Mouse (Mus musculus) forebrain, embryonic 15.5 days (tissue): ENCODE data around the gene Cdc20. TPM values are rescaled to one million over a fixed set of nuclear protein-coding genes. Genes with fewer than 3 reads are reported as not detected.

Experiments used
- ATAC-seq: fragments of 200-750 bp; cut with Nextera tagmentation; replicated peaks from 2 replicates; pipeline ENCODE4 v1.8.0; 2017; ENCODE audit warnings: mild to moderate bottlenecking, moderate TSS enrichment, moderate library complexity
- H3K27ac ChIP-seq: fragments of 300-500 bp; sonication (generic); replicated peaks from 2 replicates; pipeline ENCODE4 v1.5.1; 2015; ENCODE audit warnings: mild to moderate bottlenecking, inconsistent platforms
- H3K27me3 ChIP-seq: fragments of 300-500 bp; sonication (generic); 2 replicates; pipeline ENCODE4 v1.6.1; 2015; ENCODE audit warnings: inconsistent platforms
- H3K36me3 ChIP-seq: fragments of 300-500 bp; sonication (generic); 2 replicates; pipeline ENCODE4 v1.6.1; 2015; ENCODE audit warnings: mild to moderate bottlenecking, inconsistent platforms
- H3K4me1 ChIP-seq: fragments of 300-500 bp; sonication (generic); 2 replicates; pipeline ENCODE4 v1.6.1; 2015; ENCODE audit warnings: inconsistent platforms
- H3K4me2 ChIP-seq: fragments of 300-500 bp; sonication (generic); replicated peaks from 2 replicates; pipeline ENCODE4 v1.6.1; 2015; ENCODE audit warnings: mild to moderate bottlenecking, inconsistent platforms
- H3K4me3 ChIP-seq: fragments of 300-500 bp; sonication (generic); 2 replicates; pipeline ENCODE4 v1.5.1; 2015; ENCODE audit warnings: mild to moderate bottlenecking, inconsistent platforms
- H3K9ac ChIP-seq: fragments of 300-500 bp; sonication (generic); replicated peaks from 2 replicates; pipeline ENCODE4 v1.6.1; 2015; ENCODE audit warnings: mild to moderate bottlenecking, inconsistent platforms
- H3K9me3 ChIP-seq: fragments of 300-500 bp; sonication (generic); 2 replicates; pipeline ENCODE4 v1.6.1; 2016; ENCODE audit warnings: inconsistent platforms
- WGBS: fragments of 180-500 bp; shearing (Covaris S2); methylation state at CpG from one replicate; pipeline ENCODE4 v1.1.7; 2015; ENCODE audit warnings: mixed read lengths; 5-methylcytosine and 5-hydroxymethylcytosine counted together
- polyA plus RNA-seq: library from polyadenylated mRNA; unstranded; fragments of >200 nt; fragmentation: Nextera tagmentation; extraction: Ambion mirVana; gene quantifications from 2 replicates; pipeline ENCODE4 v1.2.1, GENCODE M21; 2015

Cdc20 gene
- 123 and 130 TPM in 2 replicates for polyA plus RNA-seq

GRCm38 (mm10) chr4:118436820-118437603 lies at the start of gene Cdc20:
Gene Cdc20, minus strand, starts transcription at chr4:118437352.
- under 1% methylated on average over 62 of the region's 67 CpGs for WGBS
- peak within 1 kb of the TSS; percentile 72 for H3K9ac ChIP-seq
- H3K36me3 ChIP-seq: peaks cover 13% of the 10 kb centered on the region
- peak within 1 kb of the TSS; percentile 63 for H3K4me3 ChIP-seq
- no peaks in the 10 kb centered on the region for H3K9me3 ChIP-seq
- no peaks in the 10 kb centered on the region for H3K27me3 ChIP-seq
- peaks cover 37% of the 10 kb centered on the region for H3K4me1 ChIP-seq
- H3K27ac ChIP-seq: peak within 1 kb of the TSS; percentile 90
- peak within 1 kb of the TSS; percentile 98 for H3K4me2 ChIP-seq
- ATAC-seq: peak; percentile 97

- ATAC-seq: no peak
- H3K4me1 ChIP-seq: no peaks in the 10 kb centered on the region
- H3K9ac ChIP-seq: no peak overlapping the region
Measured at GRCm38 (mm10) chr4:118476773-118477530, 39.8 kb upstream of the Cdc20 start.

GRCm38 (mm10) chr4:118472687-118473086 lies 35.5 kb upstream of the Cdc20 start:
- H3K36me3 ChIP-seq: no peaks in the 10 kb centered on the region
- no peak overlapping the region for H3K4me3 ChIP-seq
- no peaks in the 10 kb centered on the region for H3K9me3 ChIP-seq
- H3K9ac ChIP-seq: no peak overlapping the region
- no peak for ATAC-seq
- H3K4me2 ChIP-seq: no peak overlapping the region
- no peaks in the 10 kb centered on the region for H3K27me3 ChIP-seq
- H3K4me1 ChIP-seq: no peaks in the 10 kb centered on the region
- 94% methylated on average over 11 of the region's 11 CpGs for WGBS
- no peak overlapping the region for H3K27ac ChIP-seq

More at GRCm38 (mm10) chr4:118476773-118477530, 39.8 kb upstream of the Cdc20 start:
- Histone ChIP-seq H3K27me3 (no peaks in the 10 kb centered on the region), H3K4me3 (no peak overlapping the region), H3K36me3 (no peaks in the 10 kb centered on the region), H3K9me3 (no peaks in the 10 kb centered on the region), H3K4me2 (no peak overlapping the region), H3K27ac (no peak overlapping the region)
- WGBS: 51% methylated on average over 15 of the region's 15 CpGs

GRCm38 (mm10) chr4:118471281-118471680 lies 34.1 kb upstream of the Cdc20 start:
- Histone ChIP-seq H3K27ac (no peak overlapping the region), H3K9ac (no peak overlapping the region), H3K4me1 (no peaks in the 10 kb centered on the region)

GRCm38 (mm10) chr4:118465697-118466163 lies 28.6 kb upstream of the Cdc20 start:
- no peaks in the 10 kb centered on the region for H3K9me3 ChIP-seq
- no peak overlapping the region for H3K27ac ChIP-seq
- no peak overlapping the region for H3K4me3 ChIP-seq
- no peak for ATAC-seq
- WGBS: 67% methylated on average over 11 of the region's 11 CpGs
- H3K4me1 ChIP-seq: no peaks in the 10 kb centered on the region
- no peaks in the 10 kb centered on the region for H3K27me3 ChIP-seq
- no peak overlapping the region for H3K4me2 ChIP-seq
- no peaks in the 10 kb centered on the region for H3K36me3 ChIP-seq
- no peak overlapping the region for H3K9ac ChIP-seq

More at GRCm38 (mm10) chr4:118471281-118471680, 34.1 kb upstream of the Cdc20 start:
- H3K36me3 ChIP-seq: no peaks in the 10 kb centered on the region
- ATAC-seq: no peak
- H3K4me2 ChIP-seq: no peak overlapping the region
- H3K27me3 ChIP-seq: no peaks in the 10 kb centered on the region
- H3K9me3 ChIP-seq: no peaks in the 10 kb centered on the region
- WGBS: 89% methylated on average over 6 of the region's 6 CpGs
- H3K4me3 ChIP-seq: no peak overlapping the region

- H3K9me3 ChIP-seq: no peaks in the 10 kb centered on the region
- H3K27ac ChIP-seq: no peak overlapping the region
- no peaks in the 10 kb centered on the region for H3K36me3 ChIP-seq
- H3K4me1 ChIP-seq: no peaks in the 10 kb centered on the region
- no peak overlapping the region for H3K4me2 ChIP-seq
- H3K4me3 ChIP-seq: no peak overlapping the region
- WGBS: 97% methylated on average over 3 of the region's 3 CpGs
- ATAC-seq: no peak
- no peak overlapping the region for H3K9ac ChIP-seq
- no peaks in the 10 kb centered on the region for H3K27me3 ChIP-seq
Measured at GRCm38 (mm10) chr4:118464956-118465355, 27.8 kb upstream of the Cdc20 start.

GRCm38 (mm10) chr4:118457345-118457975 lies 20.3 kb upstream of the Cdc20 start, which contains the start of gene Mpl:
Gene Mpl, minus strand, starts transcription at chr4:118457513.
- WGBS: 75% methylated on average over 9 of the region's 9 CpGs

GRCm38 (mm10) chr4:118446415-118447153 lies 9.4 kb upstream of the Cdc20 start:
- ATAC-seq: peak; percentile 60
- Histone ChIP-seq H3K9me3 (no peaks in the 10 kb centered on the region), H3K4me1 (peaks cover 16% of the 10 kb centered on the region), H3K27me3 (no peaks in the 10 kb centered on the region), H3K4me3 (peak overlapping the region; percentile 42), H3K9ac (peak overlapping the region; percentile 23), H3K27ac (no peak overlapping the region), H3K36me3 (no peaks in the 10 kb centered on the region), H3K4me2 (peak overlapping the region; percentile 79)
- 14% methylated on average over 24 of the region's 24 CpGs for WGBS

More at GRCm38 (mm10) chr4:118457345-118457975, 20.3 kb upstream of the Cdc20 start, which contains the start of gene Mpl:
- Histone ChIP-seq H3K9ac (no peak within 1 kb of the TSS), H3K36me3 (no peaks in the 10 kb centered on the region), H3K4me3 (no peak within 1 kb of the TSS), H3K4me2 (no peak within 1 kb of the TSS), H3K27me3 (no peaks in the 10 kb centered on the region), H3K9me3 (no peaks in the 10 kb centered on the region), H3K4me1 (no peaks in the 10 kb centered on the region), H3K27ac (no peak within 1 kb of the TSS)
- no peak for ATAC-seq

- peak; percentile 73 for ATAC-seq
- WGBS: 19% methylated on average over 18 of the region's 18 CpGs
- Histone ChIP-seq H3K36me3 (no peaks in the 10 kb centered on the region), H3K4me1 (peaks cover 16% of the 10 kb centered on the region), H3K9me3 (no peaks in the 10 kb centered on the region), H3K4me2 (peak overlapping the region; percentile 79), H3K4me3 (peak overlapping the region; percentile 42), H3K27ac (no peak overlapping the region), H3K27me3 (no peaks in the 10 kb centered on the region), H3K9ac (peak overlapping the region; percentile 23)
Measured at GRCm38 (mm10) chr4:118445781-118446414, 8.7 kb upstream of the Cdc20 start.

GRCm38 (mm10) chr4:118445088-118445487 lies 7.9 kb upstream of the Cdc20 start:
- H3K9ac ChIP-seq: no peak overlapping the region
- peaks cover 16% of the 10 kb centered on the region for H3K4me1 ChIP-seq
- H3K9me3 ChIP-seq: no peaks in the 10 kb centered on the region
- H3K4me3 ChIP-seq: no peak overlapping the region
- no peak for ATAC-seq
- H3K27ac ChIP-seq: no peak overlapping the region
- no peak overlapping the region for H3K4me2 ChIP-seq
- H3K36me3 ChIP-seq: no peaks in the 10 kb centered on the region
- no peaks in the 10 kb centered on the region for H3K27me3 ChIP-seq
- 80% methylated on average over 10 of the region's 10 CpGs for WGBS

GRCm38 (mm10) chr4:118437829-118438253 lies 689 bp upstream of the Cdc20 start:
- 8% methylated on average over 12 of the region's 12 CpGs for WGBS
- peak; percentile 44 for ATAC-seq
- peaks cover 5% of the 10 kb centered on the region; the same call in 1 of the 2 replicates for H3K36me3 ChIP-seq

More at GRCm38 (mm10) chr4:118437829-118438253, 689 bp upstream of the Cdc20 start:
- peak overlapping the region; percentile 72 for H3K9ac ChIP-seq
- H3K27ac ChIP-seq: peak overlapping the region; percentile 90
- peak overlapping the region; percentile 63 for H3K4me3 ChIP-seq
- no peaks in the 10 kb centered on the region for H3K27me3 ChIP-seq
- peaks cover 37% of the 10 kb centered on the region for H3K4me1 ChIP-seq
- H3K4me2 ChIP-seq: peak overlapping the region; percentile 98
- H3K9me3 ChIP-seq: no peaks in the 10 kb centered on the region
